10 mouse cellular contexts compared by ENCODE assay signal in genomic region chr3:99936159-99936558, GRCm38 (mm10). TPM values are rescaled to one million over a fixed set of nuclear protein-coding genes. Genes with fewer than 3 reads are reported as not detected.
DNase-seq lines count a peak whose midpoint lies in the region; ATAC-seq lines count a peak whose summit lies in the region.
"Had no signal": no experiment of that assay in that cellular context is flagged by ENCODE, and none has a peak within 500 bp of the region (broad histone marks: within the 10 kb centered on the region; RNA-seq: fewer than 3 reads in every experiment).

No protein-coding gene starts in this region.

- no peaks in the 10 kb centered on the region for H3K9me3 ChIP-seq in hindbrain, embryonic 11.5 days (ENCODE audit: control insufficient read depth, low read length)
- no peaks in the 10 kb centered on the region for H3K9me3 ChIP-seq in hindbrain, embryonic 13.5 days
- H3K9me3 ChIP-seq in neural tube, embryonic 11.5 days (ENCODE audit: control insufficient read depth, low read length), result no peaks in the 10 kb centered on the region
- H3K9me3 ChIP-seq: heart, embryonic 15.5 days had no signal

- H3K27ac ChIP-seq in hindbrain, embryonic 11.5 days (ENCODE audit: low read depth, low read length), result no peak overlapping the region
- no peak overlapping the region for H3K27ac ChIP-seq in hindbrain, embryonic 13.5 days
- H3K27ac ChIP-seq in neural tube, embryonic 11.5 days (ENCODE audit: low read depth, low read length), result no peak overlapping the region
- H3K27ac ChIP-seq: heart, embryonic 15.5 days; macrophage had no signal

- H3K4me1 ChIP-seq in hindbrain, embryonic 11.5 days (replicated peaks; ENCODE audit: control insufficient read depth, insufficient read depth, low read length), result no peaks in the 10 kb centered on the region
- no peaks in the 10 kb centered on the region for H3K4me1 ChIP-seq in hindbrain, embryonic 13.5 days (replicated peaks)
- no peaks in the 10 kb centered on the region for H3K4me1 ChIP-seq in neural tube, embryonic 11.5 days (ENCODE audit: control insufficient read depth, insufficient read depth, low read length)
- H3K4me1 ChIP-seq: heart, embryonic 15.5 days had no signal

- H3K4me2 ChIP-seq in hindbrain, embryonic 11.5 days (replicated peaks; ENCODE audit: low read depth, low read length), result no peak overlapping the region
- H3K4me2 ChIP-seq in hindbrain, embryonic 13.5 days, result no peak overlapping the region
- no peak overlapping the region for H3K4me2 ChIP-seq in neural tube, embryonic 11.5 days (ENCODE audit: low read depth)
- H3K4me2 ChIP-seq: heart, embryonic 15.5 days had no signal

- H3K9ac ChIP-seq in hindbrain, embryonic 11.5 days (ENCODE audit: low read depth, low read length), result no peak overlapping the region
- no peak overlapping the region for H3K9ac ChIP-seq in hindbrain, embryonic 13.5 days
- no peak overlapping the region for H3K9ac ChIP-seq in neural tube, embryonic 11.5 days (ENCODE audit: low read length)
- H3K9ac ChIP-seq: heart, embryonic 15.5 days had no signal

- 29% methylated on average over 1 of the region's 1 CpGs for WGBS in hindbrain, embryonic 11.5 days
- 31% methylated on average over 1 of the region's 1 CpGs for WGBS in hindbrain, embryonic 13.5 days
- 50% methylated on average over 1 of the region's 1 CpGs for WGBS in neural tube, embryonic 11.5 days

- no peak for ATAC-seq in hindbrain, embryonic 11.5 days (ENCODE audit: low FRiP score)
- ATAC-seq in hindbrain, embryonic 13.5 days (ENCODE audit: low FRiP score), result no peak
- ATAC-seq in neural tube, embryonic 11.5 days (ENCODE audit: insufficient read depth, low FRiP score, low TSS enrichment), result no peak
- no peak for ATAC-seq in CD4-positive, CD25-positive, alpha-beta regulatory T cell, adult 4 months

- DNase-seq in hindbrain, embryonic 11.5 days (ENCODE audit: low spot score), result peak; percentile 55
- peak; percentile 7 for DNase-seq in urinary bladder, postnatal 14 days (ENCODE audit: low spot score)
- no peak for DNase-seq in urinary bladder, postnatal 10 days (ENCODE audit: low spot score)
- peak; percentile 41 for DNase-seq in gastrocnemius, postnatal 10 days
- DNase-seq in neural tube, embryonic 11.5 days (ENCODE audit: low spot score), result peak; percentile 48
- DNase-seq in left cerebral cortex, adult 8-10 months (ENCODE audit: low spot score in 2 of 2), result no peak

- H3K27me3 ChIP-seq in hindbrain, embryonic 11.5 days (ENCODE audit: control insufficient read depth, insufficient read depth, low read length), result no peaks in the 10 kb centered on the region
- H3K27me3 ChIP-seq in hindbrain, embryonic 13.5 days, result 0 out of 2 replicates have a peak, but pooled peaks cover 3% of the 10 kb centered on the region
- no peaks in the 10 kb centered on the region for H3K27me3 ChIP-seq in neural tube, embryonic 11.5 days (ENCODE audit: control insufficient read depth, insufficient read depth, low read length)

- H3K4me3 ChIP-seq in hindbrain, embryonic 11.5 days (ENCODE audit: low read depth, low read length), result no peak overlapping the region
- no peak overlapping the region for H3K4me3 ChIP-seq in hindbrain, embryonic 13.5 days
- H3K4me3 ChIP-seq in neural tube, embryonic 11.5 days (ENCODE audit: low read depth, low read length), result no peak overlapping the region
- H3K4me3 ChIP-seq: heart, embryonic 15.5 days had no signal

- H3K36me3 ChIP-seq in hindbrain, embryonic 11.5 days (ENCODE audit: control insufficient read depth, insufficient read depth, low read length), result no peaks in the 10 kb centered on the region
- no peaks in the 10 kb centered on the region for H3K36me3 ChIP-seq in hindbrain, embryonic 13.5 days
- no peaks in the 10 kb centered on the region for H3K36me3 ChIP-seq in neural tube, embryonic 11.5 days (ENCODE audit: control insufficient read depth, insufficient read depth, low read length)
- H3K36me3 ChIP-seq: heart, embryonic 15.5 days had no signal

RNA-seq across cellular contexts. Expression of gene Spag17, which starts 51.0 kb away (rescaled TPM):
- 1.2 and 1.5 TPM in 2 replicates for polyA plus RNA-seq in hindbrain, embryonic 11.5 days (2014; fragmentation: Nextera tagmentation; extraction: Ambion mirVana)
- polyA plus RNA-seq in hindbrain, embryonic 13.5 days (2015; fragmentation: Nextera tagmentation; extraction: Ambion mirVana), result 0.39 and 1.4 TPM in 2 replicates
- total RNA-seq in gastrocnemius, postnatal 10 days (2021), result under 1 TPM in 1 of 2 experiments, not detected in 1; 0.23 TPM
- 0.15 and 0.17 TPM in 2 replicates for polyA plus RNA-seq in neural tube, embryonic 11.5 days (2014; fragmentation: Nextera tagmentation; extraction: Ambion mirVana)
- not detected for polyA plus RNA-seq in CD4-positive, CD25-positive, alpha-beta regulatory T cell, adult 4 months (2017; shearing (Covaris generic))
- total RNA-seq in left cerebral cortex, adult 8-10 months (2022), result under 1 TPM; 0.11 to 0.70 (median 0.18) TPM
- polyA plus RNA-seq: macrophage had no signal

Comparison
In these comparisons a context has a peak if more than half of its experiments do, and no peak if none do; other contexts are left out.
1. DNase-seq: peak in hindbrain, embryonic 11.5 days (single experiment), urinary bladder, postnatal 14 days (single experiment), gastrocnemius, postnatal 10 days (single experiment) and neural tube, embryonic 11.5 days (single experiment); none in urinary bladder, postnatal 10 days (single experiment) and left cerebral cortex, adult 8-10 months (0 of 2).